Mouse (Mus musculus): ENCODE results near the gene Zfp661. TPM values are rescaled to one million over a fixed set of nuclear protein-coding genes. Genes with fewer than 3 reads are reported as not detected.
A peak's percentile ranks its signal among the peaks of the same experiment; 100 is the strongest.

Zfp661 gene
- 3.1 and 3.2 TPM in 2 replicates for polyA plus RNA-seq (2015; fragmentation: Nextera tagmentation; extraction: Ambion mirVana)

DNA sequence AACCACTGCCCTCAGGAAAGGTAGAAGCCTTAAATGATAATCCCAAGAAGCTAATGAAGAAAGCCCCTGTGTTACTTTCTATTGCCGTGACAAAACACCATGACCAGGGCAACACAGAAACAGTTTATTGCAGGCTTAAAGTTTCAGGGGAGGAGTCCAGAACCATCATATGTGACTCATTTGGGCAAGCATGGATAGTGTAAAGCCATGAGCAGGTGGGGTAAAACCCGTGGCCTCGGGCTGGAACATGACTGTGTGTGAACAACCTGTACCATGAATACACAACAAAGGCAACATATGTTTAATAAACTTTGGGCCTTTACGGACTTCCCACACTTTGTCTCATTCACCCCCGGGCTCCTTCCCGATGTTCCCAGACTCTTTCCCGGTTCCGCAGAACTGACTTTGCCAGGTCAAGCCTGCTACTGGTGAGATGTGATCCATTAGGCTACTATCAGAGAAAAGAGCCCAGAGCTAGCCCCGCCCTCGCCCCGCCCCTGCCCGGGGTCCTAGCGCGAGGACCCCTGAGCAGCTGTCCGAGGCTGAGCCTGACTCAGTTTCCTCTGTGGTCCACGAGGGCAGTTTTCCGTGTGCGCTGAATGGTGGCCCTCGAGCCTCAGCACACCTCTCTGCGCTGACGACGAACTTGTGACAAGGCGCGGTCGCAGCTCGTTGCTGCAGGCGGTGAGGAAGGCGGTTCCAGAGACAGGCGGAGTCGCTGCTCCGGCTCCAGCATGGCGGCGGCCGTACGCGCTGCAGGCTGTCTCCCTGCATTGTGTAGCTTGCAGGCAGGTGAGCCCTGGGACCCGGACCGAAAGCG lies at the start of gene Zfp661, which contains the start of gene Mrps5:
TSS of gene Zfp661 (minus strand) at position 401 of the 820 bp plus-strand sequence.
TSS of gene Mrps5 (plus strand) at position 529 of the 820 bp plus-strand sequence.
- peaks cover 6% of the 10 kb centered on the region for H3K4me1 ChIP-seq (replicated peaks; ENCODE audit: insufficient read depth, low read length)
- 5% methylated on average over 39 of the region's 39 CpGs for WGBS
- H3K36me3 ChIP-seq (ENCODE audit: insufficient read depth, low read length), result peaks cover 6% of the 10 kb centered on the region; the same call in 1 of the 2 replicates
- peak within 1 kb of the TSS; percentile 84 for H3K4me2 ChIP-seq (ENCODE audit: low read length)
- H3K9ac ChIP-seq (ENCODE audit: low read depth, low read length), result peak within 1 kb of the TSS; percentile 94
- TF ChIP-seq CTCF (IDR thresholded peaks at IDR 0.05; ENCODE audit: low read depth), result no peak
- ATAC-seq (replicated peaks; ENCODE audit: low FRiP score, low read depth), result peak; percentile 79
- no peaks in the 10 kb centered on the region for H3K9me3 ChIP-seq (replicated peaks; ENCODE audit: low read length)
- peak within 1 kb of the TSS; percentile 92 for H3K4me3 ChIP-seq (replicated peaks; ENCODE audit: low read depth, low read length)
- peak within 1 kb of the TSS; percentile 93 for H3K27ac ChIP-seq
- H3K27me3 ChIP-seq (ENCODE audit: insufficient read depth, low read length), result no peaks in the 10 kb centered on the region
- peak; percentile 75 for DNase-seq (ENCODE audit: low spot score)

DNA sequence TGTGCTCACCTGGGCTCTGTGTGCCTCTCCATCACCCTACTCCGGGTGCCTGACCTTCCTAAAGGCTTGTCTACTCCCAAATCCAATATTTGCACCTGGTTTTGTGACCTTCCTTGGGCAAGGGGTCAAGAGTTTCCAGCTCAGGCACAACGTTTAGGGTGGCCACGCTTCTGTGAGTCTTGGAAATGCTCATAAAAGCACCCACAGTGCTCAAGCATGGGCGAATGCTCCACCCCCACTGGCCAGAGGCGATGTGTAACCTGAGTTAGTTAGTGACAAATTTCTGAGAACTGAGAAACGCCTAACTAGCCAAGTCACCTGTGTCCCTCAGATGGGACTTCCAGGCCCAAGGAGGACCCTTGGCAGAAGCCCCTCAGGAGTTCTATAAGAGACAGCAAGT lies 48.7 kb upstream of the Zfp661 start:
- H3K27ac ChIP-seq, result peak overlapping the region; percentile 37
- no peaks in the 10 kb centered on the region for H3K9me3 ChIP-seq (replicated peaks; ENCODE audit: low read length)
- no peaks in the 10 kb centered on the region for H3K36me3 ChIP-seq (ENCODE audit: insufficient read depth, low read length)
- no peaks in the 10 kb centered on the region for H3K27me3 ChIP-seq (ENCODE audit: insufficient read depth, low read length)
- no peak overlapping the region for H3K4me2 ChIP-seq (ENCODE audit: low read length)
- H3K4me1 ChIP-seq (replicated peaks; ENCODE audit: insufficient read depth, low read length), result no peaks in the 10 kb centered on the region
- ATAC-seq (replicated peaks; ENCODE audit: low FRiP score, low read depth) (peak; percentile 83; the same call in 1 of the 2 replicates), DNase-seq (ENCODE audit: low spot score) (no peak)
- no peak overlapping the region for H3K4me3 ChIP-seq (replicated peaks; ENCODE audit: low read depth, low read length)
- 24% methylated on average over 6 of the region's 6 CpGs for WGBS
- no peak overlapping the region for H3K9ac ChIP-seq (ENCODE audit: low read depth, low read length)
- no peak for TF ChIP-seq CTCF (IDR thresholded peaks at IDR 0.05; ENCODE audit: low read depth)

GRCm38 (mm10) chr2:127632601-127633000 lies 45.7 kb upstream of the Zfp661 start:
- H3K4me3 ChIP-seq (replicated peaks; ENCODE audit: low read depth, low read length), result no peak overlapping the region
- H3K4me1 ChIP-seq (replicated peaks; ENCODE audit: insufficient read depth, low read length), result no peaks in the 10 kb centered on the region
- DNase-seq (ENCODE audit: low spot score) (no peak), ATAC-seq (replicated peaks; ENCODE audit: low FRiP score, low read depth) (no peak)
- no peaks in the 10 kb centered on the region for H3K36me3 ChIP-seq (ENCODE audit: insufficient read depth, low read length)
- H3K4me2 ChIP-seq (ENCODE audit: low read length), result no peak overlapping the region
- H3K9ac ChIP-seq (ENCODE audit: low read depth, low read length), result no peak overlapping the region
- no peaks in the 10 kb centered on the region for H3K9me3 ChIP-seq (replicated peaks; ENCODE audit: low read length)
- H3K27me3 ChIP-seq (ENCODE audit: insufficient read depth, low read length), result no peaks in the 10 kb centered on the region
- WGBS, result 67% methylated on average over 2 of the region's 2 CpGs
- no peak overlapping the region for H3K27ac ChIP-seq
- TF ChIP-seq CTCF (IDR thresholded peaks at IDR 0.05; ENCODE audit: low read depth), result no peak

DNA sequence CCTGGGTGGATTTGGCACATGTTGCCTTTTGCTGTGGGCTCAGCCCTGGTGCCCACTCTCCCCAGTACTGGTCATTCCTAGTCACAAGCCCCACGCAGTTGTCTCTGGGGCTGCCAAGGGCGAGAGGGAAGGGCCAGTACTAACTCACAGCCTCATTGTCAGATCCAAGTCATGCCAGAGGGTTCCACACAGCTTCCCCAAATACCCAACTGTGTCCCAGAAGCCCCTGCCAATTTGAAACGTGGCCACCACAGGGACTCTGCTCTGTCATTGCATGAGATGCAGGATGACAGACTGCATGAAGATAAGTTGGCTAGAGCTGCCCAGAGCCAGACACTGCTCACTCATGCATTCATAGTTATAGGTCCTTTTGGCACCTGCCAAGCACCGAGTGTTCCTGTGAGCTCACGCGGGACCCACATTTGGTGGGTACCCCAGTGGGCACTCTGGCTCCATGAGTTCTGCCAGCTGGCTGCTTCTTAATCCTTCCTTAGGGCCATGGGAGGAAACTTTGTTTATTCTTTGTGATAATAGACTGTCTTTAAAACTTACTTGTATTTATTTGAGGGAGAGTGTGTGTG lies 41.2 kb upstream of the Zfp661 start:
- Histone ChIP-seq H3K27me3 (ENCODE audit: insufficient read depth, low read length) (no peaks in the 10 kb centered on the region), H3K36me3 (ENCODE audit: insufficient read depth, low read length) (no peaks in the 10 kb centered on the region), H3K4me1 (replicated peaks; ENCODE audit: insufficient read depth, low read length) (no peaks in the 10 kb centered on the region), H3K9me3 (replicated peaks; ENCODE audit: low read length) (no peaks in the 10 kb centered on the region), H3K4me2 (ENCODE audit: low read length) (no peak overlapping the region), H3K27ac (no peak overlapping the region), H3K9ac (ENCODE audit: low read depth, low read length) (no peak overlapping the region), H3K4me3 (replicated peaks; ENCODE audit: low read depth, low read length) (no peak overlapping the region)
- DNase-seq (ENCODE audit: low spot score) (no peak), ATAC-seq (replicated peaks; ENCODE audit: low FRiP score, low read depth) (no peak)
- WGBS, result 65% methylated on average over 6 of the region's 6 CpGs
- no peak for TF ChIP-seq CTCF (IDR thresholded peaks at IDR 0.05; ENCODE audit: low read depth)

GRCm38 (mm10) chr2:127627354-127627753 lies 40.5 kb upstream of the Zfp661 start:
- Histone ChIP-seq H3K36me3 (ENCODE audit: insufficient read depth, low read length) (no peaks in the 10 kb centered on the region), H3K27ac (no peak overlapping the region), H3K4me2 (ENCODE audit: low read length) (no peak overlapping the region), H3K9me3 (replicated peaks; ENCODE audit: low read length) (no peaks in the 10 kb centered on the region), H3K27me3 (ENCODE audit: insufficient read depth, low read length) (no peaks in the 10 kb centered on the region), H3K4me3 (replicated peaks; ENCODE audit: low read depth, low read length) (no peak overlapping the region), H3K9ac (ENCODE audit: low read depth, low read length) (no peak overlapping the region), H3K4me1 (replicated peaks; ENCODE audit: insufficient read depth, low read length) (no peaks in the 10 kb centered on the region)
- ATAC-seq (replicated peaks; ENCODE audit: low FRiP score, low read depth) (no peak), DNase-seq (ENCODE audit: low spot score) (no peak)
- TF ChIP-seq CTCF (IDR thresholded peaks at IDR 0.05; ENCODE audit: low read depth), result no peak
- WGBS, result 79% methylated on average over 6 of the region's 6 CpGs

- ATAC-seq (replicated peaks; ENCODE audit: low FRiP score, low read depth) (peak; percentile 94), DNase-seq (ENCODE audit: low spot score) (peak; percentile 28)
- no peak for TF ChIP-seq CTCF (IDR thresholded peaks at IDR 0.05; ENCODE audit: low read depth)
- Histone ChIP-seq H3K4me2 (ENCODE audit: low read length) (no peak overlapping the region), H3K9me3 (replicated peaks; ENCODE audit: low read length) (no peaks in the 10 kb centered on the region), H3K4me3 (replicated peaks; ENCODE audit: low read depth, low read length) (no peak overlapping the region), H3K9ac (ENCODE audit: low read depth, low read length) (no peak overlapping the region), H3K36me3 (ENCODE audit: insufficient read depth, low read length) (no peaks in the 10 kb centered on the region), H3K27ac (peak overlapping the region; percentile 54), H3K27me3 (ENCODE audit: insufficient read depth, low read length) (no peaks in the 10 kb centered on the region), H3K4me1 (replicated peaks; ENCODE audit: insufficient read depth, low read length) (no peaks in the 10 kb centered on the region)
- 54% methylated on average over 5 of the region's 5 CpGs for WGBS
Measured at GRCm38 (mm10) chr2:127625659-127626058, 38.8 kb upstream of the Zfp661 start.
